Mouse (Mus musculus): Measurements from ENCODE around the gene Adgrv1. TPM values are rescaled to one million over a fixed set of nuclear protein-coding genes. Genes with fewer than 3 reads are reported as not detected.

Adgrv1 gene
- total RNA-seq, 2 experiments from 2014 or later, result 2.1 to 3.2 TPM

DNA sequence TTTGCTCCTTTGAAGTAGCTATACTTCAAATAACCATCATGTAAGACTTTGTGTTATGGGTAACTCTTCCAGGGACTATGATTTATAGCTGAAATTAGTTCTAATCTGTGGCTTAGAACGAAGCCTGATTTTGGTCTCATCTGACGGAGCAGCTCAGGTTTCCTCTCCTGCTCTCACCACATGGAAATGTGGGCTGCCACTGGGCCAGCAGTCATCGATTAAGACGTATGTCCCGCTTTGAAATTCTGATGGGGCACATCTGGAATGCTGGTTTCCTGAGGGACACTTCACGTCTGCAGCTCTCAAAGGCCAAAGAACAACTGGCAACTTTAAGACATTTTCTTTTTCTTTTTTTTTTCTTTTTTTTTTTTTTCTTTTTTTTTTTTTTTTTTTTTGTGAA, 207.8 kb downstream of the Adgrv1 start:
- no peak for DNase-seq (ENCODE audit: low spot score in 2 of 2)

- no peak for DNase-seq (ENCODE audit: low spot score in 2 of 2)
These were observed 209.0 kb downstream of the Adgrv1 start for GRCm38 (mm10) chr13:81424002-81424401.

DNA sequence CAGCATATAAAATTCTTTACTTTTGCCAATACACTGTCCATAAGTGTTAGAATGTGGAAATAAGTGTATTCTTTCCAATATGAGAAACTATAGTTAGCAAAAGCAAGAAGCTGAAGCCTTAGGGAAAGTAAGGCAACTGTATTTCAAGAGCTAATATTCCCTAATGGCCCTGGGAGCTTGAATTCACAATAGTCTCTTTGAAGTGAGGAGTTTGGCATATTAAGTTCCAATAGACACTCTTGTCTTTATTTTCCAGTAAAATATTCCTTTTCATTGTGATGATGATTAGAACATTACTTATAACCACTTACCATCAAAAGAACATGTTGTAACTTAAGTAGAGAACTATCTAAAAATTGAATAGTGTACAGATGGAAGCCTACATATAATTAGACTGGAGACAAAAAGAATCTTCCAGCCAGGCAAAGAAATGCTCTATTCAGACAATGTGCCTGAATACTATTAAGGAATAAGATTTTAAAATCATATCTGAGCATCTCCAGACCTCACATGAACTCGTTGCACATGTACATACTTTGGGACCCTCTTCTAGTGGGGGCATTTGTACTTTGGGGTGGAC, 225.0 kb downstream of the Adgrv1 start:
- no peak for DNase-seq (ENCODE audit: low spot score in 2 of 2)

GRCm38 (mm10) chr13:81402826-81403225, 230.1 kb downstream of the Adgrv1 start:
- DNase-seq (ENCODE audit: low spot score in 2 of 2), result no peak

GRCm38 (mm10) chr13:81402191-81402590, 230.8 kb downstream of the Adgrv1 start:
- no peak for DNase-seq (ENCODE audit: low spot score in 2 of 2)

DNA sequence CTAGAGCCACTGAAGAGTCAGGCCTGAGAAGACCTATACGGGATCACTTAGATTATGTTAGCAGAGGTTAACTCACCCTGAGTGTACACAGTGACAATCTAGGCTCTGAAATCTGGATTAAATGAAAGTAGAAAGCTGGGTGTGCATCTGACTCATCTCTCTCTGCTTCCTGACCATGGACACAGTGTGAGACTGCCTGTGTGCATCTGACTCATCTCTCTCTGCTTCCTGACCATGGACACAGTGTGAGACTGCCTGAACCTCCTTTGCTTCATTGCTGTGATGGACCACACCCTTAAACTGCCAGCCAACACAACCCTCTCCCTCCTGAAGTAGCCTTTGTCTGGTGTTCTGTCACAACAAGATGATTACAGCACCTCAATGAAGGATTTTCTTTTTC, 231.2 kb downstream of the Adgrv1 start:
- no peak for DNase-seq (ENCODE audit: low spot score in 2 of 2)

- no peak for DNase-seq (ENCODE audit: low spot score in 2 of 2)
These were observed 247.2 kb downstream of the Adgrv1 start for GRCm38 (mm10) chr13:81385597-81386362.

GRCm38 (mm10) chr13:81381835-81382234, 251.1 kb downstream of the Adgrv1 start:
- no peak for DNase-seq (ENCODE audit: low spot score in 2 of 2)

DNA sequence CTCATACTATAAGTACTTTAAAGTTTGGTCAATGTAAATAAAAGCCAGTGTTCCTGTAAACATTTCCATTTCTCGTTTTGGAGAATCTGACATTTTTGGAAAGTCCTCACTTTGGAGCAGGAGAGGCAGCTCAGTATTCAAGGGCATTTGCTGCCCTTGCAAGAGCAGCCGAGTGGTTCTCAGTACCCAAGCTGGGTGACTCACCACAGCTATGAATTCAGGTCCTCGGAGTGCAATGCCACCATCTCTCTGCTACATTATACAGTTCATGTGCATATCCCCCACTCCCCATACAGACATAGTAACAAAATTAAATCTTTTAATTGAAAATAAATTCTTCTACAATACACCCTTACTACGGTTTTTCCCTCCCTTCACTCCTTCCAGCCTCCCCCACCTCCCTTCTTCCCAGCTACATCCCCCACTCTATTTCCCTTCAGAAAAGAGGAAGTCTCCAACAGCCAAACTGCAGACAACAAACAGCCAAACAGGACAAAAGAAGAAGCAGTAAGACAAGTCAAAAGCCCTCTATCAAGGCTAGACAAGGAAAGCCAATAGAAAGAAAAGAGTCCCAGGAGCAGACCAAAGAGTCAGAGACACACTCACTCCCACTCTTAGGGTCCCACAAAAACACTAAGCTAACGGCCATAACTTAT, 262.0 kb downstream of the Adgrv1 start:
- DNase-seq (ENCODE audit: low spot score in 2 of 2), result no peak

DNA sequence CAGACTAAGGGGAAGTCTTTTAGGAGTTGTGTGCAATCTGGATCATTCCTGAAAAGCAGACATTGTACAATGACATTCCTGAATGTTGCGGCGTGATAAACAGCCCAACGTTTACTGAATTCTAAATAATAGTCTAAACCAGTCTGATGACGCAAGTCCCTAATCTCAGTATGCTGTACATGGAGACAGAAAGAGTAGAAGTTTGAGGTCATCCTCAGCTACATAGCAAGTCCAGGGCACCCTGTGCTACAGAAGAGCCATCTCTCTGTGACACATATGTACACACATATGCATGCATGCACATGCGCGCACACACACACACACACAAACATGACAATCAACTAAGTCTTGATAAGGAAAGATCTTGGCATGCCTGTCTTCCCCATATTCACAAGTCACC, 262.8 kb downstream of the Adgrv1 start:
- DNase-seq (ENCODE audit: low spot score in 2 of 2), result no peak

DNA sequence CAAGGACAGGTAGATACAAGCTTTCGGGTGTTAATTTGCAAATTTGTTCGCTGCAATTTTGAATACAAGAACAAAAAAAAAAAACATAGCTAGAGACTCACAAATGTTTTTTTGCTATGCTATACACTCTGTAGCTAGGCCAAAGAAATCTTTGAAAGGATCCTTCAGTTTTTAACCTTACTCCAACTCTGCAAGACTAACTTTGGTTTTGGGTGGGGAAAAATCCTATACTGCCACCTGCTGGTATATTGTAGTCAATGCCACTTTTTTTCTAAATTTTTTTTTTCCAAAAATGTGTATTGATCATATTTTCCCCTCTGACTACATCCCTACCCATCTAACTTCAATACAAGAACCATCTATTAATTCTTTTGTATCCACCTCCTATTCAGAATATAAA, 263.4 kb downstream of the Adgrv1 start:
- no peak for DNase-seq (ENCODE audit: low spot score in 2 of 2)

- no peak for DNase-seq (ENCODE audit: low spot score in 2 of 2)
These were observed 264.0 kb downstream of the Adgrv1 start for GRCm38 (mm10) chr13:81368987-81369386.

- no peak for DNase-seq (ENCODE audit: low spot score in 2 of 2)
These were observed 265.1 kb downstream of the Adgrv1 start for GRCm38 (mm10) chr13:81367681-81368376.

DNA sequence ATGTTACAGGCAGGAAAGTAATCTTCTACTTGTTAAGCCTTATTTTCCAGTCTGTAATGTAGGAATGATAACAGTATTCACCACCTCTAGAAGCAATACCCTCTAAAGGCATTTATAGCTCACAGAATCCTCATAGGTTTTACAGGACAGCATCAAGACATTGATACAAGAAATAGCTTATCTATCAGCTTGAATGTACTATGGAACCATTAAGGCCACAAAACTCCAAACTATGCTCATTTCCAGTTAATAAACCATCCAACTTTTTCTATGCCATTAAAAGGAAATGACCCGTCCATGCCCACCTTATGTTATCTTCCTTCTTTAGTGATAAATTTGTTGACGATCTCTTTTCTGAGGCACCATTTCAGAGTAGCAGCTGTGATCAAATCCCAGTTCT, 272.6 kb downstream of the Adgrv1 start:
- DNase-seq (ENCODE audit: low spot score in 2 of 2), result no peak

DNA sequence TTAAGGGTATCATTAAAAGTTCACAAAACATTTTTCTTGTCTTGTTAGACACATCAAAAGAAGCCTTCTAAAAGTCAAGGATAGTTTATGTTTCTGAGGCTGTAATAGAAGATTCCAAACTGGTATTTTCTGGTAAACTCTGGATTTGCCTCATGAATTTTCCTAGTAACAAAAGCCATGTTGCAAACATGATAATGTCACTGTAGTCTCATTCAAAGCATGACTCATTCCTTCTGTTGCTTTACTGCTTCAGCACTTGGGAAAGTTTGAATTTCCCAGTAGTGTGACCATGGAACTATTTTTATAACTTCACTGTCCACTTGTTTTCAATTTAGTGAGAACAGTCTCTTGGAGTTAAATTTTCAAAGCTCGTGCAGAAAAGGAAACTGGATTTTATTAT, 274.2 kb downstream of the Adgrv1 start:
- DNase-seq (ENCODE audit: low spot score in 2 of 2), result no peak

DNA sequence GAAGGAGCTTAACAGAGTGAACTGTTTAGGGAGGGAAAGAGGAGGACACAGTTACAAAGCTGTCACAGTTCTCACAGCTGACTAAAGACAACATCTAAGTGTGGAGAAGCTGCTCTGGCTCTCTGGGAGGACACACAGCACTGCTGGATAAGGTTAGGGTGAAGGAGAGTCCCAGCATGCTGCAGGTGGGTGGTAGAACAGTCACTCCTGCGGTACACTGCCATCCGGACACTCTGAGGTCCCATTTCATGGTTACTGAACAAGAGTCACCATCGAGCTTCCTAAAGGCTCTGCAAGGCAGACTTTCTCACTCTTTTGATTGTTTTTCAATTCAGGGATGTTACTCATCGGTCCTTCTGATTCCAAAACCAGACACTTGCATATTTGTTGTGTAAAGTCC, 274.6 kb downstream of the Adgrv1 start:
- no peak for DNase-seq (ENCODE audit: low spot score in 2 of 2)

- no peak for DNase-seq (ENCODE audit: low spot score in 2 of 2)
These were observed 275.7 kb downstream of the Adgrv1 start for GRCm38 (mm10) chr13:81357215-81357614.

- no peak for DNase-seq (ENCODE audit: low spot score in 2 of 2)
These were observed 278.4 kb downstream of the Adgrv1 start for GRCm38 (mm10) chr13:81354587-81354986.

DNA sequence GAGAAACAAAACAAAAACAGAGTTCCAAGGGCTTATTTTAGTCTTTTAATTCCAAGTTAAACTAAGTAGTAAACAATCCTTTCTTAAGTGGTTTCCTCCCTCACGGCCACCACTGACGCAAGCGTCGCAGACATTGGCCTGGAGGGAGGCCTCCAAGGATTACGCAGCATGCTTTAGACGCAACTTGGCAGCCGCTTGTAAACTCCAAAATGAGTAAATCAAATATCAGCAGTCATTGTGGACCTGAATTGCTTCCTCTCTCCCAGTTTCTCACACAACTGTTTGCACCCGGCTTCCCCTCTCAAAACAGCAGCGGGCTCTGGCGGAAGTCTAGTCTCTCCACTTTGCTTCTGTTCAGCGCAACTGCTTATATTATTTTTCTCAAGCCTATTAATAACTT, 280.7 kb downstream of the Adgrv1 start:
- no peak for DNase-seq (ENCODE audit: low spot score in 2 of 2)

- DNase-seq (ENCODE audit: low spot score in 2 of 2), result no peak
These were observed 281.3 kb downstream of the Adgrv1 start for GRCm38 (mm10) chr13:81351462-81352155.

DNA sequence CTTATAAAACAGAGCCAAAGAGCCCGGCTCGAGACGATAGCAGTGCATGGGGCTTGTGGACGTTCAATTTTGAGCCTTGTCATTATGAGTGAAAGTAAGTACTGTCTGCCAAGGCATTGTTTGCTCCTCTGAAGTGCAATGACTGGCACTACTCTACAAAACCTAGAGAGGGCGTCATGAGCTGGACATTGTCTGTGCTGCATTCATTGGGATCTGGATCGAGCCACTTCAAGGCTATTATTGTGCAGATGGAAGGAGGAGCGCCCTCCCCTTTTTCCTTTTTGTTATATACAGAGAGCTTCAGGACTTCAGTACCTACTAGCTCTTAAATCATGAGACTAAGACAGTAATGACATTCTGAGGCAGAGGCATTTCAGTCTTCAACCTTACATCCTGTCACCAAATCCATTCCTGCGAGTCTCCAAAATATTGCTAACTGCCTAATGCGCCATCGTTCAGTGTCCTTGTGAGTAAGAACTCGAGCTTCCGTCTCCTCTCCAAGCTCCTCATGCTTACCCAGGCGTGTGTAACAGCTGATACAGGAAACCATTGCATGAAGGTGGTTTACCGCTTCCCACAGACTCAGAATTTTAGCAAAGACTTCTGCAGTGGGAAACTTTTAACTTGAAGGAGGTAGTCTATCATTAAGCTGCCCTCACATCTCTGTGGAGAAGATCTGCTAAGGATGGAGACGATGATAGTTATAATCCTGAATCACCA, 285.5 kb downstream of the Adgrv1 start:
- no peak for DNase-seq (ENCODE audit: low spot score in 2 of 2)
